Mouse (Mus musculus): Measurements from ENCODE around the gene Inava. TPM values are rescaled to one million over a fixed set of nuclear protein-coding genes. Genes with fewer than 3 reads are reported as not detected.

The Inava gene
- total RNA-seq (2023), result not detected

GRCm38 (mm10) chr1:136233892-136234594 is at the start of gene Inava:
Inava (minus strand) TSS chr1:136234264.

GRCm38 (mm10) chr1:136260635-136261238 is 26.7 kb upstream of the Inava start, which contains the start of gene Gpr25:
Gpr25 (minus strand) TSS chr1:136260873.

GRCm38 (mm10) chr1:136212803-136213202 is 21.3 kb downstream of the Inava start, which contains the start of gene Mroh3:
Mroh3 (minus strand) TSS chr1:136212828.

Other genes with a start within 250 kb of the Inava start
- gene Igfn1, start 227.9 kb downstream of the Inava start, total RNA-seq (2023), result not detected
- gene Tmem9, start 226.1 kb downstream of the Inava start, total RNA-seq (2023), result 10 to 100 TPM; 14.9 to 16.1 TPM
- gene Ascl5, start 183.5 kb downstream of the Inava start, total RNA-seq (2023), result not detected
- under 1 TPM in 1 of 2 experiments, not detected in 1; 0.79 TPM for gene Cacna1s, start 181.5 kb downstream of the Inava start, total RNA-seq (2023)
- 100 to 1,000 TPM; 349 to 375 TPM for gene Kif21b, start 102.9 kb downstream of the Inava start, total RNA-seq (2023)
- gene Mroh3, start 21.4 kb downstream of the Inava start, total RNA-seq (2023), result not detected
- gene Gpr25, start 26.6 kb upstream of the Inava start, total RNA-seq (2023), result not detected
- gene Camsap2, start 111.8 kb upstream of the Inava start, total RNA-seq (2023), result 10 to 100 TPM; 36.5 to 38.0 TPM
- gene Ddx59, start 181.0 kb upstream of the Inava start, total RNA-seq (2023), result 10 to 100 TPM; 13.1 to 14.4 TPM
- 1 to 10 TPM in 1 of 2 experiments, under 1 TPM in 1; 0.71 to 1.6 TPM for gene Kif14, start 232.1 kb upstream of the Inava start, total RNA-seq (2023)

All from T-cell, adult 66 days (primary cell).